Mouse (Mus musculus): ENCODE measurements around the gene Ebf4.

DNA sequence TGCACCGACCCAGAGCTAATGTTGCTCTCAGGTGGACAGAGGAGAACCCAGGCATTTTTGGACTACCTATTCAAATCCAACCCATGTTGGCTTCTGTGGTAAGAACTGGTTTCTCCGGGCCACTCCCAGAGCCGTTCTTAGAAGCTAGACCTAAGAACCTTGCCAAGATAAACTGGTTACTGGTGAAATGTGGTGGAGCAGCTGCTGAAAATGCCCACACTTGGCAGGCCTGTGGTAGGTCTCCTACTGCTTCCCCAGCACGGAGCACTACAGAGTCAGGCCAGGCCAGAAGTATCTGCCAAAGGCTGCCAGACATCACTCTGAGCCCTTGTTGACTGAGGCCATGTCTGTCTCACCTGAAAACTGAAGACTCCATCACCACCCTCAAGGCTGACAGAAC, 80.0 kb downstream of the Ebf4 start:
- TF ChIP-seq CTCF (IDR thresholded peaks at IDR 0.05; ENCODE audit: low read depth) (no peak), EP300 (optimal IDR thresholded peaks at IDR 0.05) (no peak)

Data from stomach, postnatal 0 days (tissue).